Comparison of ENCODE assay signal across 8 mouse cellular contexts in genomic region chr10:44456757-44457595, GRCm38 (mm10).
DNase-seq lines count a peak whose midpoint lies in the region; ATAC-seq and TF ChIP-seq lines count a peak whose summit lies in the region.

No protein-coding gene starts in this region.

- WGBS in embryonic facial prominence, embryonic 10.5 days: under 1% methylated on average over 31 of the region's 31 CpGs
- 2% methylated on average over 31 of the region's 31 CpGs for WGBS in midbrain, embryonic 15.5 days

- H3K36me3 ChIP-seq in embryonic facial prominence, embryonic 10.5 days (replicated peaks): no peaks in the 10 kb centered on the region
- H3K36me3 ChIP-seq in midbrain, embryonic 15.5 days (replicated peaks): no peaks in the 10 kb centered on the region

- no peak overlapping the region for H3K9ac ChIP-seq in midbrain, embryonic 15.5 days

- no peak for TF ChIP-seq CTCF in left cerebral cortex, adult 2 months (IDR thresholded peaks at IDR 0.05)

- H3K27ac ChIP-seq in left cerebral cortex, adult 2 months: no peak overlapping the region
- H3K27ac ChIP-seq in embryonic facial prominence, embryonic 10.5 days (replicated peaks): peak overlapping the region; percentile 1; the same call in 1 of the 2 replicates
- no peak overlapping the region for H3K27ac ChIP-seq in midbrain, embryonic 15.5 days

- ATAC-seq in midbrain, embryonic 15.5 days (replicated peaks): no peak

- peak overlapping the region; percentile 96 for H3K4me2 ChIP-seq in midbrain, embryonic 15.5 days

- DNase-seq in left cerebral cortex, adult 2 months (ENCODE audit: extremely low spot score in 1 of 2, low spot score in 2 of 2): no peak
- no peak for DNase-seq in left cerebral cortex, adult 18-20 months (ENCODE audit: low spot score in 2 of 2)
- peak; percentile 75 for DNase-seq in embryonic facial prominence, embryonic 10.5 days (ENCODE audit: low spot score)
- DNase-seq in heart, postnatal 10 days: peak; percentile 36 to 49
- DNase-seq in kidney, postnatal 4 days: peak; percentile 42 to 60
- no peak for DNase-seq in ovary, postnatal 14 days (ENCODE audit: low spot score)
- no peak for DNase-seq in spleen, postnatal 36 days (ENCODE audit: low spot score in 2 of 2)

- H3K4me1 ChIP-seq in embryonic facial prominence, embryonic 10.5 days: peaks cover 46% of the 10 kb centered on the region
- H3K4me1 ChIP-seq in midbrain, embryonic 15.5 days: peaks cover 29% of the 10 kb centered on the region

- intact Hi-C loops in left cerebral cortex, adult 2 months (cut with DNase I): loop anchor here (5.0 kb wide), 2 partner anchors 590 to 1025 kb away; no protein-coding TSS in a partner anchor
- intact Hi-C loops in heart, postnatal 10 days (cut with DNase I): loop anchor here (5.0 kb wide), 1 partner anchor 305 kb away; no protein-coding TSS in a partner anchor

- H3K27me3 ChIP-seq in embryonic facial prominence, embryonic 10.5 days (replicated peaks; ENCODE audit: low read depth, poor library complexity, severe bottlenecking): peaks cover 46% of the 10 kb centered on the region
- peaks cover 24% of the 10 kb centered on the region for H3K27me3 ChIP-seq in midbrain, embryonic 15.5 days (replicated peaks)

- peak overlapping the region; percentile 51 for H3K4me3 ChIP-seq in left cerebral cortex, adult 2 months
- peak overlapping the region; percentile 73 for H3K4me3 ChIP-seq in embryonic facial prominence, embryonic 10.5 days
- H3K4me3 ChIP-seq in midbrain, embryonic 15.5 days: peak overlapping the region; percentile 75

- no peaks in the 10 kb centered on the region for H3K9me3 ChIP-seq in embryonic facial prominence, embryonic 10.5 days
- no peaks in the 10 kb centered on the region for H3K9me3 ChIP-seq in midbrain, embryonic 15.5 days

Comparison
In these comparisons a context has a peak if more than half of its experiments do, and no peak if none do; other contexts are left out.
1. DNase-seq: peak in embryonic facial prominence, embryonic 10.5 days (single experiment), heart, postnatal 10 days (2 of 2) and kidney, postnatal 4 days (2 of 2); none in left cerebral cortex, adult 2 months (0 of 2), left cerebral cortex, adult 18-20 months (0 of 2), ovary, postnatal 14 days (single experiment) and spleen, postnatal 36 days (0 of 2).
2. Peak in every context shown above with its lines, with median percentiles within 50 percentile points of each other: H3K4me3 ChIP-seq.